ENCODE assay signal across 18 mouse cellular contexts in genomic region chr3:98147706-98148105, GRCm38 (mm10). TPM values are rescaled to one million over a fixed set of nuclear protein-coding genes. Genes with fewer than 3 reads are reported as not detected.
"Had no signal": no experiment of that assay in that cellular context is flagged by ENCODE, and none has a peak within 500 bp of the region (broad histone marks: within the 10 kb centered on the region; RNA-seq: fewer than 3 reads in every experiment).

No protein-coding gene starts in this region.

- ATAC-seq: lung, postnatal 0 days had no signal

- H3K27ac ChIP-seq: kidney, embryonic 15.5 days; limb, embryonic 12.5 days; liver, embryonic 14.5 days; midbrain, embryonic 10.5 days; neural tube, embryonic 12.5 days; stomach, postnatal 0 days had no signal

- H3K27me3 ChIP-seq: kidney, embryonic 15.5 days; limb, embryonic 12.5 days; neural tube, embryonic 12.5 days had no signal

- H3K4me1 ChIP-seq: kidney, embryonic 15.5 days; limb, embryonic 12.5 days; midbrain, embryonic 10.5 days; neural tube, embryonic 12.5 days had no signal

- H3K9me3 ChIP-seq: kidney, embryonic 15.5 days; limb, embryonic 12.5 days; midbrain, embryonic 10.5 days; neural tube, embryonic 12.5 days had no signal

- DNase-seq: kidney, adult 2 months; kidney, postnatal 14 days; layer of hippocampus, postnatal 36 days; liver; lung, adult 2 months; lung, postnatal 36 days; midbrain, embryonic 14.5 days had no signal

- H3K4me3 ChIP-seq: kidney, embryonic 15.5 days; limb, embryonic 12.5 days; midbrain, embryonic 10.5 days; myocyte; neural tube, embryonic 12.5 days had no signal

RNA-seq across cellular contexts. Expression of gene Adam30, which starts 12.7 kb away (rescaled TPM):
- total RNA-seq: layer of hippocampus, postnatal 36 days; left cerebral cortex, adult 8-10 months; left cerebral cortex, postnatal 25 days had no signal
- polyA plus RNA-seq: kidney, adult 2 months; kidney, embryonic 15.5 days; large intestine, adult 2 months; limb, embryonic 12.5 days; liver, embryonic 14.5 days; lung, adult 2 months; lung, postnatal 0 days; midbrain, embryonic 10.5 days; midbrain, embryonic 14.5 days; myocyte; neural tube, embryonic 12.5 days; stomach, postnatal 0 days had no signal
